In genomic region chr3:52756006-52756405, GRCm38 (mm10) we compare ENCODE assay signal across 22 mouse cellular contexts.
DNase-seq lines count a peak whose midpoint lies in the region; ATAC-seq and TF ChIP-seq lines count a peak whose summit lies in the region.
"Had no signal": no experiment of that assay in that cellular context is flagged by ENCODE, and none has a peak within 500 bp of the region (broad histone marks: within the 10 kb centered on the region; RNA-seq: fewer than 3 reads in every experiment).

No protein-coding gene starts in this region.

- H3K27ac ChIP-seq in heart, embryonic 11.5 days (ENCODE audit: low read depth, low read length) = no peak overlapping the region
- H3K27ac ChIP-seq in liver, adult 2 months (replicated peaks; ENCODE audit: insufficient read depth, low read depth, low read length) = no peak overlapping the region
- H3K27ac ChIP-seq in liver, postnatal 0 days (ENCODE audit: low read depth) = no peak overlapping the region
- peak overlapping the region; percentile 77 for H3K27ac ChIP-seq in spleen, adult 2 months (ENCODE audit: insufficient read depth, low read length)
- H3K27ac ChIP-seq: forebrain, embryonic 10.5 days; forebrain, embryonic 13.5 days; hindbrain, embryonic 10.5 days; hindbrain, embryonic 13.5 days had no signal

- DNase-seq in heart, adult 11 months = peak; percentile 81
- DNase-seq in liver, adult 2 months (ENCODE audit: extremely low read depth, low read depth, low spot score) = peak; percentile 35
- no peak for DNase-seq in liver, postnatal 0 days
- DNase-seq in spleen, adult 2 months (ENCODE audit: low read depth in 1 of 2, low spot score in 2 of 2) = no peak
- DNase-seq in spleen, adult 18-20 months = no peak
- DNase-seq: adrenal gland, postnatal 10 days; adrenal gland, postnatal 36 days; cerebellum, adult 18-20 months; cerebellum, adult 9-10 months; cerebellum, postnatal 14 days; gastrocnemius, postnatal 10 days; heart, adult 18-20 months; heart, postnatal 36 days had no signal

- H3K79me2 ChIP-seq in liver, adult 2 months (ENCODE audit: control insufficient read depth, insufficient read depth, low read length) = no peaks in the 10 kb centered on the region

- H3K4me1 ChIP-seq in heart, embryonic 11.5 days (ENCODE audit: control insufficient read depth, insufficient read depth, low read length) = no peaks in the 10 kb centered on the region
- H3K4me1 ChIP-seq in liver, adult 2 months (ENCODE audit: control insufficient read depth, insufficient read depth, low read length) = peaks cover 12% of the 10 kb centered on the region
- peaks cover 9% of the 10 kb centered on the region for H3K4me1 ChIP-seq in liver, postnatal 0 days (ENCODE audit: insufficient read depth)
- H3K4me1 ChIP-seq in spleen, adult 2 months (ENCODE audit: control insufficient read depth, insufficient read depth, insufficient read length) = peaks cover 35% of the 10 kb centered on the region
- H3K4me1 ChIP-seq: forebrain, embryonic 13.5 days had no signal

- H3K4me2 ChIP-seq in heart, embryonic 11.5 days = no peak overlapping the region
- H3K4me2 ChIP-seq in liver, postnatal 0 days (ENCODE audit: low read depth, low read length) = no peak overlapping the region
- H3K4me2 ChIP-seq: forebrain, embryonic 13.5 days; hindbrain, embryonic 13.5 days had no signal

- no peak overlapping the region for H3K9ac ChIP-seq in heart, embryonic 11.5 days (ENCODE audit: low read depth, low read length)
- H3K9ac ChIP-seq in liver, adult 2 months (ENCODE audit: low read depth, low read length) = no peak overlapping the region
- no peak overlapping the region for H3K9ac ChIP-seq in liver, postnatal 0 days (replicated peaks)
- H3K9ac ChIP-seq: forebrain, embryonic 13.5 days; hindbrain, embryonic 13.5 days had no signal

- no peak for TF ChIP-seq POLR2A in liver, adult 2 months (IDR thresholded peaks at IDR 0.05; ENCODE audit: extremely low read depth, insufficient read depth, low read length)
- TF ChIP-seq POLR2A in spleen, adult 2 months (IDR thresholded peaks at IDR 0.05; ENCODE audit: low read depth, low read length) = no peak

- TF ChIP-seq CTCF in liver, adult 2 months (IDR thresholded peaks at IDR 0.05; ENCODE audit: low read depth, low read length) = no peak
- no peak for TF ChIP-seq CTCF in liver, postnatal 0 days (IDR thresholded peaks at IDR 0.05; ENCODE audit: low read depth)
- no peak for TF ChIP-seq CTCF in spleen, adult 2 months (IDR thresholded peaks at IDR 0.05; ENCODE audit: extremely low read depth, insufficient read depth, insufficient read length, insufficient replicate concordance)

- no peaks in the 10 kb centered on the region for H3K9me3 ChIP-seq in heart, embryonic 11.5 days (replicated peaks; ENCODE audit: control insufficient read depth, low read length)
- H3K9me3 ChIP-seq in liver, postnatal 0 days (ENCODE audit: low read length) = no peaks in the 10 kb centered on the region
- H3K9me3 ChIP-seq: forebrain, embryonic 10.5 days; forebrain, embryonic 13.5 days; hindbrain, embryonic 10.5 days; hindbrain, embryonic 13.5 days had no signal

- no peak for TF ChIP-seq EP300 in liver, postnatal 0 days (IDR thresholded peaks at IDR 0.05; ENCODE audit: low read depth)

- H3K36me3 ChIP-seq in heart, embryonic 11.5 days (ENCODE audit: control insufficient read depth, insufficient read depth, low read length) = no peaks in the 10 kb centered on the region
- no peaks in the 10 kb centered on the region for H3K36me3 ChIP-seq in liver, adult 2 months (ENCODE audit: control insufficient read depth, insufficient read depth, low read length)
- H3K36me3 ChIP-seq in liver, postnatal 0 days (replicated peaks; ENCODE audit: insufficient read depth, low read length) = no peaks in the 10 kb centered on the region
- H3K36me3 ChIP-seq in spleen, adult 2 months (ENCODE audit: control insufficient read depth, insufficient read depth, low read length) = no peaks in the 10 kb centered on the region
- H3K36me3 ChIP-seq: forebrain, embryonic 10.5 days; G1E; hindbrain, embryonic 10.5 days; hindbrain, embryonic 13.5 days had no signal

- no peak overlapping the region for H3K4me3 ChIP-seq in heart, embryonic 11.5 days (ENCODE audit: low read depth, low read length)
- H3K4me3 ChIP-seq in liver, adult 2 months (ENCODE audit: insufficient read depth, low read depth, low read length) = no peak overlapping the region
- no peak overlapping the region for H3K4me3 ChIP-seq in liver, postnatal 0 days (ENCODE audit: low read depth, low read length)
- H3K4me3 ChIP-seq in spleen, adult 2 months (ENCODE audit: extremely low read depth, insufficient read depth, insufficient read length) = no peak overlapping the region
- H3K4me3 ChIP-seq: forebrain, embryonic 10.5 days; forebrain, embryonic 13.5 days; hindbrain, embryonic 10.5 days; hindbrain, embryonic 13.5 days had no signal

- H3K27me3 ChIP-seq in heart, embryonic 11.5 days (ENCODE audit: control insufficient read depth, insufficient read depth, low read length) = no peaks in the 10 kb centered on the region
- H3K27me3 ChIP-seq in liver, adult 2 months (ENCODE audit: control insufficient read depth, insufficient read depth, low read length) = no peaks in the 10 kb centered on the region
- no peaks in the 10 kb centered on the region for H3K27me3 ChIP-seq in liver, postnatal 0 days (ENCODE audit: insufficient read depth, low read length)
- no peaks in the 10 kb centered on the region for H3K27me3 ChIP-seq in spleen, adult 2 months (ENCODE audit: control insufficient read depth, insufficient read depth, low read length)
- H3K27me3 ChIP-seq: forebrain, embryonic 13.5 days; Patski had no signal

- ATAC-seq in heart, embryonic 11.5 days (replicated peaks; ENCODE audit: insufficient number of reproducible peaks, low FRiP score, low TSS enrichment) = no peak
- no peak for ATAC-seq in liver, postnatal 0 days
- ATAC-seq: forebrain, embryonic 13.5 days; forebrain, embryonic 16.5 days; hindbrain, embryonic 16.5 days; Patski had no signal

- 63% methylated on average over 5 of the region's 5 CpGs for WGBS in heart, embryonic 11.5 days (ENCODE audit: insufficient replicate concordance)
- 57% methylated on average over 5 of the region's 5 CpGs for WGBS in liver, adult 2 months
- 73% methylated on average over 5 of the region's 5 CpGs for WGBS in liver, postnatal 0 days (ENCODE audit: insufficient replicate concordance)
- WGBS in spleen, adult 2 months = 84% methylated on average over 5 of the region's 5 CpGs

Comparison
In these comparisons a context has a peak if more than half of its experiments do, and no peak if none do; other contexts are left out.
1. DNase-seq: peak in heart, adult 11 months (single experiment) and liver, adult 2 months (single experiment); none in liver, postnatal 0 days (single experiment), spleen, adult 2 months (0 of 2) and spleen, adult 18-20 months (0 of 2).